Mouse (Mus musculus): ENCODE measurements at regions not wholly inside any gene's neighbourhood (a gene's known extent, or its start where the extent isn't known, plus 50 kb on each side); places are given as distances from the start of the nearest gene placed in this dataset.
A peak's percentile ranks its signal among the peaks of the same experiment; 100 is the strongest.

DNA sequence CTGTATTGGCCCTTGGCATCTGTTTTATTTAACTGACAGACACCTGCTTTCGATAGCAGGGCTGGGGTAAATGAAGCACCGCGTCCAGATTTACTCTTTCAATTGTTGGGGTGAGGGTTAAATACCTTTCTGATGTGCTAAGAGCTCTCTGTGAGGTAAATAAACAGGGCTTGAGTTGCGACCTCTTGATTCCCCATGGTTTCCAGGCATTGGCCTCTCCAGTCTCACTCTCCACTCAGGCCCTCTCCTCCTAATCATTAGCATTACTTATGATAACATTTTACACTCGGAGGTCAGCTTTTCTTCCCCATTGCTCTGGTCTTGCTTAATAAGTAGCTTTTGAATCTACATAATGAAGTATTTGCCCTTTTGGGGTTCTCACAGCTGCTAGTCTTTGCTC, 88.9 kb upstream of the Med13l start:
- WGBS: 45% methylated on average over 5 of the region's 5 CpGs
- ATAC-seq: no peak
- no peaks in the 10 kb centered on the region for H3K36me3 ChIP-seq (ENCODE audit: insufficient read depth)

GRCm38 (mm10) chr5:118472291-118472690, 88.2 kb upstream of the Med13l start:
- Histone ChIP-seq H3K27me3 (ENCODE audit: insufficient read depth, low read length) (no peaks in the 10 kb centered on the region), H3K4me1 (ENCODE audit: insufficient read depth) (no peaks in the 10 kb centered on the region), H3K4me2 (ENCODE audit: low read depth) (no peak overlapping the region), H3K27ac (ENCODE audit: low read depth, low read length) (no peak overlapping the region), H3K9me3 (ENCODE audit: low read length) (no peaks in the 10 kb centered on the region), H3K36me3 (ENCODE audit: insufficient read depth) (no peaks in the 10 kb centered on the region), H3K9ac (no peak overlapping the region), H3K4me3 (ENCODE audit: low read depth, low read length) (no peak overlapping the region)
- DNase-seq (no peak), ATAC-seq (no peak)
- 89% methylated on average over 10 of the region's 10 CpGs for WGBS
- TF ChIP-seq CTCF (IDR thresholded peaks at IDR 0.05; ENCODE audit: low read depth): no peak

More for the DNA sequence above, 88.9 kb upstream of the Med13l start:
- H3K4me2 ChIP-seq (ENCODE audit: low read depth): no peak overlapping the region
- no peaks in the 10 kb centered on the region for H3K9me3 ChIP-seq (ENCODE audit: low read length)
- H3K4me1 ChIP-seq (ENCODE audit: insufficient read depth): no peaks in the 10 kb centered on the region
- no peak overlapping the region for H3K27ac ChIP-seq (ENCODE audit: low read depth, low read length)
- no peak overlapping the region for H3K9ac ChIP-seq
- DNase-seq: no peak
- H3K27me3 ChIP-seq (ENCODE audit: insufficient read depth, low read length): no peaks in the 10 kb centered on the region
- no peak for TF ChIP-seq CTCF (IDR thresholded peaks at IDR 0.05; ENCODE audit: low read depth)
- no peak overlapping the region for H3K4me3 ChIP-seq (ENCODE audit: low read depth, low read length)

DNA sequence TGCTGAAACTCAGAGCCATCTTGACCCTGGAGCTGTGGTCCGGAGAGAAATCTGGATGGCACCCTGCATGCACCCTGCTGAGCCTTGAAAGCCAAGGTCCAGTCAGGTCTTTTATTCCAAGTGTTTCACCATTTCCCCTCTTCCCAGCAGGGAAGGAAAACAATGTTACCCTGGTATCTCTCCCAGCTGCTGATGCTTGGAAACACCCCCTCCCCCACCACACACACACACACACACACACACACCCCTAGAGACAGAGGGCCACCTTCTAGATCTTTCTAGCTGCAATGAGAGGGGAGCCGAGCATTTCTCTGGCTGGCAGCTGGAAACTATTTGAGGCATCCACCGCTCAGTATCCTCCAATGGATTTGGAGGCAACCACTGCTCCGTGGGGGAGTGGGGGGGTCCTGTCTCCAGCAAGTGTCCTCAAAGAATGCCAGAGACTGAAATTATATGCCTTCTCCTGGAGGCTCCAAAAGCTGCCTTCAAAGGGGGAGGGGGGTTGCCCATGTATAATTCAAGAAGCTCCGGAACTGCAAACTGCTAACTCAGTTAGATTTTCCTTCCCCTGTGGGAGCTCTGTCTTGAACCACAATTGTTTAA, 87.2 kb upstream of the Med13l start:
- Histone ChIP-seq H3K27me3 (ENCODE audit: insufficient read depth, low read length) (no peaks in the 10 kb centered on the region), H3K4me2 (ENCODE audit: low read depth) (no peak overlapping the region), H3K9me3 (ENCODE audit: low read length) (no peaks in the 10 kb centered on the region), H3K36me3 (ENCODE audit: insufficient read depth) (no peaks in the 10 kb centered on the region), H3K4me3 (ENCODE audit: low read depth, low read length) (no peak overlapping the region), H3K27ac (ENCODE audit: low read depth, low read length) (no peak overlapping the region), H3K4me1 (ENCODE audit: insufficient read depth) (no peaks in the 10 kb centered on the region), H3K9ac (no peak overlapping the region)
- ATAC-seq (0 out of 2 replicates have a peak, but pooled peaks have one; percentile 16), DNase-seq (peak; percentile 17)
- no peak for TF ChIP-seq CTCF (IDR thresholded peaks at IDR 0.05; ENCODE audit: low read depth)
- WGBS: 40% methylated on average over 5 of the region's 5 CpGs

- no peak for DNase-seq
- WGBS: 84% methylated on average over 5 of the region's 5 CpGs
- no peak for TF ChIP-seq CTCF (IDR thresholded peaks at IDR 0.05; ENCODE audit: low read depth)
Observed at GRCm38 (mm10) chr5:118476597-118476996, 83.9 kb upstream of the Med13l start.

DNA sequence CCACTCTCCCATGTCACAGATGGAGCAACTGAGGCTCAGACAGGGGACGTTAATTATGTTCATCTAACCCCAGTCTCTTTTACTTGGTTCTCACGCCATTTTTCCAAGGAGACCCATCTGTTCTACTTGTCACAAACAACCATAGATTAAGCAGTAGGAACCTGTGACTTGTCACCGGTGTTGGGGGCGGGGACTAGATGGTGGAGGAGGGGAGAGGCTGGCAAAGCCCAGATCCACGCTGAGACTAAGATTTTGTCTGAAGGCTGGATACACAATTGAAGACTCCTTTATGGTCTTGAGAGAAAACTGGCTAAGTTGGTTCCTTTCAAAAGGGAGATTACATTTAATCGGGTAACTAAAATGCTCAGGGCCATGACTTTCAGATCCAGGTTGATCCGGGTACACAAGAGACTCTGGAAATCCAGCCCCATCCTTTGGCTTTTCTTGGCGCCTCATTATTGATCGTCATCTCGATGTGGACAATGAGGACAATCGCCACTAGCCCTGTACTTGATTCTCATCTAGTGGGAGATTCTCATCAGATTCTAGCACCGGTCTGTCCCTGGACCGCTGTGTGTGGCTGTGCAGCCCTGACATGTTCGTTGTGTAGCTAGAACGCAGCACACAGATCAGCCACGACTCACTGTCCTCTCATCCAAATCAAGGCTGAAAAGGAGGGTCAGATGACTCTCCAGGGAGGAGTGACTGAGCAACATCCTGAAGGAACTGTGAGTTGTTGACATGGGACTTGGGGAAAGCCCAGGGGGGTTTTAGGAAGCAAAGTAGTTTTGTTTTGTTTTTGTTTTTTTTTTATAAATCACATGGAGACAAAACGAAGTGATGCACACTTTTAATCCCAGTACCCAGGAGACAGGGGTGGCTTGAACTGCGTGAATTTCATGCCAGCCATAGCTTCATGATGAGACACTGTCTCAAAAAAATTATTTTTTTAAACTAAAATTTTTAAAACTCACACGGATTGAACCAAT, 83.1 kb upstream of the Med13l start:
- H3K4me2 ChIP-seq (ENCODE audit: low read depth): peak overlapping the region; percentile 45
- 54% methylated on average over 19 of the region's 19 CpGs for WGBS
- no peak overlapping the region for H3K27ac ChIP-seq (ENCODE audit: low read depth, low read length)
- ATAC-seq (no peak), DNase-seq (no peak)
- H3K27me3 ChIP-seq (ENCODE audit: insufficient read depth, low read length): no peaks in the 10 kb centered on the region
- no peak overlapping the region for H3K4me3 ChIP-seq (ENCODE audit: low read depth, low read length)
- H3K4me1 ChIP-seq (ENCODE audit: insufficient read depth): no peaks in the 10 kb centered on the region
- no peaks in the 10 kb centered on the region for H3K36me3 ChIP-seq (ENCODE audit: insufficient read depth)
- H3K9me3 ChIP-seq (ENCODE audit: low read length): no peaks in the 10 kb centered on the region
- H3K9ac ChIP-seq: no peak overlapping the region
- TF ChIP-seq CTCF (IDR thresholded peaks at IDR 0.05; ENCODE audit: low read depth): no peak

More at GRCm38 (mm10) chr5:118476597-118476996, 83.9 kb upstream of the Med13l start:
- no peak overlapping the region for H3K4me3 ChIP-seq (ENCODE audit: low read depth, low read length)
- no peaks in the 10 kb centered on the region for H3K36me3 ChIP-seq (ENCODE audit: insufficient read depth)
- H3K4me1 ChIP-seq (ENCODE audit: insufficient read depth): no peaks in the 10 kb centered on the region
- no peaks in the 10 kb centered on the region for H3K9me3 ChIP-seq (ENCODE audit: low read length)
- H3K27me3 ChIP-seq (ENCODE audit: insufficient read depth, low read length): no peaks in the 10 kb centered on the region
- no peak overlapping the region for H3K9ac ChIP-seq
- no peak for ATAC-seq
- no peak overlapping the region for H3K27ac ChIP-seq (ENCODE audit: low read depth, low read length)
- H3K4me2 ChIP-seq (ENCODE audit: low read depth): no peak overlapping the region

- no peak overlapping the region for H3K9ac ChIP-seq
- DNase-seq (peak; percentile 84), ATAC-seq (peak; percentile 97)
- H3K27ac ChIP-seq (ENCODE audit: low read depth, low read length): no peak overlapping the region
- 6% methylated on average over 15 of the region's 15 CpGs for WGBS
- H3K27me3 ChIP-seq (ENCODE audit: insufficient read depth, low read length): no peaks in the 10 kb centered on the region
- H3K4me2 ChIP-seq (ENCODE audit: low read depth): peak overlapping the region; percentile 45
- no peaks in the 10 kb centered on the region for H3K36me3 ChIP-seq (ENCODE audit: insufficient read depth)
- peak overlapping the region; percentile 11; the same call in 1 of the 2 replicates for H3K4me3 ChIP-seq (ENCODE audit: low read depth, low read length)
- H3K9me3 ChIP-seq (ENCODE audit: low read length): no peaks in the 10 kb centered on the region
- no peaks in the 10 kb centered on the region for H3K4me1 ChIP-seq (ENCODE audit: insufficient read depth)
- TF ChIP-seq CTCF (IDR thresholded peaks at IDR 0.05; ENCODE audit: low read depth): no peak
Observed at GRCm38 (mm10) chr5:118478120-118478768, 82.2 kb upstream of the Med13l start.

Data from forebrain, postnatal 0 days (tissue).